Mouse (Mus musculus): Measurements from ENCODE around the gene Prkca.

The Prkca gene

GRCm38 (mm10) chr11:108336445-108336844 lies 7.3 kb downstream of the Prkca start:
- no peak for DNase-seq

- no peak for DNase-seq
These were observed 8.2 kb downstream of the Prkca start for GRCm38 (mm10) chr11:108335536-108335935.

GRCm38 (mm10) chr11:108334658-108335057 lies 9.1 kb downstream of the Prkca start:
- DNase-seq = no peak

GRCm38 (mm10) chr11:108333583-108334379 lies 9.9 kb downstream of the Prkca start:
- no peak for DNase-seq

- no peak for DNase-seq
These were observed 10.7 kb downstream of the Prkca start for GRCm38 (mm10) chr11:108333006-108333405.

GRCm38 (mm10) chr11:108330818-108331217 lies 12.9 kb downstream of the Prkca start:
- no peak for DNase-seq

- DNase-seq = no peak
These were observed 17.8 kb downstream of the Prkca start for GRCm38 (mm10) chr11:108325943-108326342.

GRCm38 (mm10) chr11:108322156-108322555 lies 21.6 kb downstream of the Prkca start:
- DNase-seq = no peak

GRCm38 (mm10) chr11:108320561-108320960 lies 23.2 kb downstream of the Prkca start:
- DNase-seq = no peak

- no peak for DNase-seq
These were observed 24.6 kb downstream of the Prkca start for GRCm38 (mm10) chr11:108319162-108319561.

- peak; percentile 16 for DNase-seq
These were observed 25.9 kb downstream of the Prkca start for GRCm38 (mm10) chr11:108317878-108318277.

- DNase-seq = no peak
These were observed 28.0 kb downstream of the Prkca start for GRCm38 (mm10) chr11:108315736-108316135.

- DNase-seq = no peak
These were observed 31.2 kb downstream of the Prkca start for GRCm38 (mm10) chr11:108312516-108312915.

- no peak for DNase-seq
These were observed 31.8 kb downstream of the Prkca start for GRCm38 (mm10) chr11:108311912-108312311.

- DNase-seq = no peak
These were observed 33.9 kb downstream of the Prkca start for GRCm38 (mm10) chr11:108309791-108310190.

- no peak for DNase-seq
These were observed 35.5 kb downstream of the Prkca start for GRCm38 (mm10) chr11:108308253-108308652.

- DNase-seq = no peak
These were observed 36.5 kb downstream of the Prkca start for GRCm38 (mm10) chr11:108307258-108307657.

- no peak for DNase-seq
These were observed 39.9 kb downstream of the Prkca start for GRCm38 (mm10) chr11:108303787-108304186.

- no peak for DNase-seq
These were observed 41.8 kb downstream of the Prkca start for GRCm38 (mm10) chr11:108301796-108302490.

- no peak for DNase-seq
These were observed 42.7 kb downstream of the Prkca start for GRCm38 (mm10) chr11:108301036-108301435.

GRCm38 (mm10) chr11:108300443-108300842 lies 43.3 kb downstream of the Prkca start:
- no peak for DNase-seq

- no peak for DNase-seq
These were observed 43.8 kb downstream of the Prkca start for GRCm38 (mm10) chr11:108299913-108300312.

GRCm38 (mm10) chr11:108297956-108298355 lies 45.8 kb downstream of the Prkca start:
- DNase-seq = no peak

GRCm38 (mm10) chr11:108295373-108295772 lies 48.4 kb downstream of the Prkca start:
- DNase-seq = no peak
